Mouse (Mus musculus) embryonic fibroblast, embryonic 13.5 days (primary cell): ENCODE results near the gene Ankrd10. TPM values are rescaled to one million over a fixed set of nuclear protein-coding genes. Genes with fewer than 3 reads are reported as not detected.
"Not testable (repeated sequence)": the region's sequence is repeated elsewhere in the genome, so short reads cannot be mapped to it uniquely, and the experiment has no call there.

Source experiments
- H3K27ac ChIP-seq: 2 replicates; pipeline ENCODE4 v1.5.1; 2012; ENCODE audit warnings: low read length, control low read depth, inconsistent platforms; ENCODE audit not compliant: insufficient read depth
- H3K4me1 ChIP-seq: 2 replicates; pipeline ENCODE4 v1.6.1; 2011; ENCODE audit warnings: low read length; ENCODE audit not compliant: control insufficient read depth, insufficient read depth
- H3K4me3 ChIP-seq: 2 replicates; pipeline ENCODE4 v1.5.1; 2011; ENCODE audit warnings: mild to moderate bottlenecking, control low read depth, low read length; ENCODE audit not compliant: insufficient read depth
- CTCF ChIP-seq: IDR thresholded peaks from 2 replicates; pipeline ENCODE4 v1.5.1; 2011; ENCODE audit warnings: mild to moderate bottlenecking, control low read depth, low read length, moderate library complexity, borderline replicate concordance; ENCODE audit not compliant: insufficient read depth
- POLR2A ChIP-seq: IDR thresholded peaks from 2 replicates; pipeline ENCODE4 v1.6.1; 2011; ENCODE audit warnings: low read depth, mild to moderate bottlenecking, control low read depth, low read length, moderate library complexity
- polyA plus RNA-seq: library from polyadenylated mRNA; stranded (reverse); fragments of >200 nt; gene quantifications from 2 replicates; pipeline ENCODE4 v1.2.4, GENCODE M21; 2011; ENCODE audit warnings: low read depth; ENCODE audit not compliant: missing spikeins, insufficient read length

Gene Ankrd10
- 31.2 and 39.4 TPM in 2 replicates for polyA plus RNA-seq

DNA sequence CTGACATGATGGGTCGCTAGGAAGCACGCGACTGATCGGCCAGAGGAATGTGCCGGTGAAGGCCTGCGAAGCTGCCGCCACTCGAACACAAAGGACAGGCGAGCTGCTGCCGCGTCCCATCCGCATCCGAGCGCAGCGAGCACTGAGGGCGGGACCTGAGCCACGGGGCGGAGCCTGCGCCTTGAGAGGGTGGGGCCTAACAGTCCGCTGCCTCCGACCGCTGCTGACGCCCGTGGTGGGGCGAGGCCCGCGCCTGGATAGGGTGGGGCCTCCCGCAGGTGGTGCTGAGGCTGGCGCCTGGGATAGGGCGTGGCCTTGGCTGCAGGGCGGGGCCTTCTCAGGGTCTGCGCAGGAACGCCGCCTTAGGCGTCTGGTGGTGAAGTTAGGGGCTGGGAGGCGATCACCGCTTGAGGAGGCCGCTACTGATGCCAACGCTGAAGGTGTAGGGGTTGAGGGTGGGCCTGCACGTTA is at the start of gene Ankrd10:
Ankrd10 (minus strand) TSS at position 147 of the 471 bp plus-strand sequence.
- Histone ChIP-seq H3K4me3 (peak within 1 kb of the TSS; percentile 98), H3K4me1 (peaks cover 5% of the 10 kb centered on the region), H3K27ac (peak within 1 kb of the TSS; percentile 77)
- TF ChIP-seq POLR2A (peak; percentile 98), CTCF (no peak)

- no peak for TF ChIP-seq POLR2A
- TF ChIP-seq CTCF: no peak
- H3K27ac ChIP-seq: no peak overlapping the region
- no peak overlapping the region for H3K4me3 ChIP-seq
- no peaks in the 10 kb centered on the region for H3K4me1 ChIP-seq
These were observed 49.0 kb upstream of the Ankrd10 start for GRCm38 (mm10) chr8:11684558-11684957.

- H3K4me1 ChIP-seq: no peaks in the 10 kb centered on the region
- no peak overlapping the region for H3K4me3 ChIP-seq
- no peak for TF ChIP-seq POLR2A
- no peak for TF ChIP-seq CTCF
- H3K27ac ChIP-seq: no peak overlapping the region
These were observed 32.8 kb upstream of the Ankrd10 start for GRCm38 (mm10) chr8:11668308-11668707.

GRCm38 (mm10) chr8:11666023-11666716 is 30.6 kb upstream of the Ankrd10 start:
- H3K27ac ChIP-seq, H3K4me1 ChIP-seq, H3K4me3 ChIP-seq: not testable (repeated sequence)

- H3K4me3 ChIP-seq: no peak overlapping the region
- TF ChIP-seq POLR2A: no peak
- TF ChIP-seq CTCF: no peak
- H3K27ac ChIP-seq: no peak overlapping the region
- no peaks in the 10 kb centered on the region for H3K4me1 ChIP-seq
These were observed 26.4 kb upstream of the Ankrd10 start for GRCm38 (mm10) chr8:11661969-11662368.

DNA sequence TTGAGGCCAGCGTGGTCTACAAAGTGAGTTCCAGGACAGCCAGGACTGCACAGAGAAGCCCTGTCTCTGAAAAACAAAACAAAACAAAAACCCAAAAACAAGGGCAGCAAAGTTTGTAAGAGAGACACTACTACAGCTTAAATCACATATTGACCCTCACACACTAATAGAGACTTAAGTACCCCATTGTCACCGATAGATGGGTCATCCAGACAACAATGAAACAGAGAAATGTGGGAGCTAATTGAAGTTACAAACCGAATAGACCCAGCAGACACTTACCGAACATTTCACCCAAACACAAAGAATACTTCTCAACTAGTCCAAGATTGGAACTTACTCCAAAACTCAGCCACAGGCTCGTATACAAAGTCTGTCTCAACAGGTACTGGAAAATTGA is 14.5 kb upstream of the Ankrd10 start:
- no peak overlapping the region for H3K4me3 ChIP-seq
- TF ChIP-seq POLR2A: no peak
- TF ChIP-seq CTCF: no peak
- H3K27ac ChIP-seq: no peak overlapping the region
- no peaks in the 10 kb centered on the region for H3K4me1 ChIP-seq

- Histone ChIP-seq H3K4me3 (no peak overlapping the region), H3K4me1 (no peaks in the 10 kb centered on the region), H3K27ac (no peak overlapping the region)
- no peak for TF ChIP-seq POLR2A
- TF ChIP-seq CTCF: no peak
These were observed 7.6 kb upstream of the Ankrd10 start for GRCm38 (mm10) chr8:11643123-11643522.

- no peak overlapping the region for H3K4me3 ChIP-seq
- no peaks in the 10 kb centered on the region for H3K4me1 ChIP-seq
- H3K27ac ChIP-seq: no peak overlapping the region
- TF ChIP-seq POLR2A (no peak), CTCF (no peak)
These were observed 5.0 kb upstream of the Ankrd10 start for GRCm38 (mm10) chr8:11640606-11641005.

DNA sequence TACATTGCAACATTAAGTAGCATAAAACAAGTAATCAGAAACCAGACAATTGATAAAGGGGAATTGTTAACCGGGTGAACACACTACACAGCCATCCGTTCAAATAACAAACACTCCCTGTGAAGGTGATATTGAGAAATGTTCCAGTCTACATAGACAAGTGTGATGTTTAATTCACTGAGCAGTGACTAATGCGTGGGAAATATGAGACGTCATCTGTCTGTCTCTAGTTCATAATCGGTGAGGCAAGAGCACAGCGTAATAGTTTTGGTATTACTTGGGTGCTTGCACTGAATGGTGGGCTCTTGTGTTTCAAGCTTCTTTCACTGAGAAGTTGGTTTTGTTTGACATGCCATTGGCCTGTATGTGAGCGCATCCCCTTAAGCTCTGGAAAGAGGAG is 2.0 kb upstream of the Ankrd10 start:
- H3K4me1 ChIP-seq: peaks cover 3% of the 10 kb centered on the region
- no peak overlapping the region for H3K27ac ChIP-seq
- no peak for TF ChIP-seq POLR2A
- no peak for TF ChIP-seq CTCF
- no peak overlapping the region for H3K4me3 ChIP-seq

DNA sequence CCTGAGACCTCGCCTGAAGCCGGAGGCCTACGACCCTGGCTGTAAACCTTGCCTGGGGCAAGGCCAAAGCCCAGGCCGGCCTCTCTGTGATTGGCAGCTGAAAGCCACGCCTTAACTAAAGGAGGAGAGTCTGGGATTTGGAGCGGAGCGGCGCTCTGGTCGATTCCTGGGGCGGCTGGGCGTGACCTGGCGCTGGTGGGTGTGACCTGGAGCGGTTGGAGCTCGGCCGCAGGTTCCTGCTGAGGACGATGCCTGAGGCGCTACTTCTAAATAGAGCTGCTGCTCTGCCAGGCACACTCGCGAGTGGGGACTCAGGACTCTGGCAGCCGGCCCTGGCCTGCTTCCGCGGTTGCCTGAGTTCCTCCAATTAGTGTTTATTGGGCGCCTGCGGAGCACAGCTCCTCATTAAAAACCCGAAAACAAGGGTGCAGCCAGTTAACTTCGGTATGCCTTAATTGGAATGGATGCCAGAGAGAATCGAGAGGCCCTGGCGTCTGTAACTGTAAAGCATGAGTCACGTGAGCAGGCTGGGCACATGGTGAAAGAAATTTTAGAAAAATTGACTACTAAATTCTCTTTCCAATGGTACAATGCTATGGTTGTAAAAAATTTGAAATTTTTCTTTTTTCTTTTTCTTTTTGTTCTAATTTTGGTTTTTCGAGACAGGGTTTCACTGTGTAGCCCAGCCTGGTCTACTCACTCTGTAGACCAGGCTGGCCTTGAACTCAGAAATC is 934 bp upstream of the Ankrd10 start:
- Histone ChIP-seq H3K4me1 (peaks cover 5% of the 10 kb centered on the region), H3K4me3 (peak overlapping the region; percentile 31), H3K27ac (peak overlapping the region; percentile 64)
- no peak; the same call in 1 of the 2 replicates for TF ChIP-seq POLR2A
- TF ChIP-seq CTCF: no peak
